Mouse (Mus musculus): ENCODE results near the gene Gm6096. TPM values are rescaled to one million over a fixed set of nuclear protein-coding genes. Genes with fewer than 3 reads are reported as not detected.

Gm6096 gene
- polyA plus RNA-seq, 1 experiment, result not detected

DNA sequence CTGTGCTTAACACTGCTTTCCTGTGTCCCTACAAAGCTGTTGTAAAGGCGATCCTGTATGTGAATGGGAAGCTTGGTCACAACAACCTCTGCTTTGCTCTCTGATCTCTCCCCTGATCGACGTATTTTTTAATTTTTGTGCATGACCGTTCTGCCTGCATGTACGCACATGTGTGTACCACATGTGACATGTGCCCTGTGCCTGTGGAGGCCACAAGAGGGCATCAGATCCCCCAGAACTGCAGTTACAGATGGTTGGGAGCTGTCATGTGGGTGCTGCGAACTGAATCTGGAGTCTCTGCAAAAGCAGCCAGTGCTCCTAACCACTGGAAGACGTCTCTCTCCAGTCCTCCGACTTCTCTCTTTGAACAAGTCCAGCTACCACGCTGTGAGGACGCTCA, 28.5 kb upstream of the Gm6096 start:
- Histone ChIP-seq H3K27ac (ENCODE audit: insufficient read depth, low read length) (no peak overlapping the region), H3K4me3 (ENCODE audit: insufficient read depth, low read length) (no peak overlapping the region), H3K4me1 (ENCODE audit: control insufficient read depth, insufficient read depth, low read length) (peaks cover 13% of the 10 kb centered on the region)
- TF ChIP-seq CTCF (IDR thresholded peaks at IDR 0.05; ENCODE audit: extremely low read depth, insufficient read depth, low read length) (no peak), POLR2A (IDR thresholded peaks at IDR 0.05; ENCODE audit: extremely low read depth, insufficient read depth, low read length) (no peak)

DNA sequence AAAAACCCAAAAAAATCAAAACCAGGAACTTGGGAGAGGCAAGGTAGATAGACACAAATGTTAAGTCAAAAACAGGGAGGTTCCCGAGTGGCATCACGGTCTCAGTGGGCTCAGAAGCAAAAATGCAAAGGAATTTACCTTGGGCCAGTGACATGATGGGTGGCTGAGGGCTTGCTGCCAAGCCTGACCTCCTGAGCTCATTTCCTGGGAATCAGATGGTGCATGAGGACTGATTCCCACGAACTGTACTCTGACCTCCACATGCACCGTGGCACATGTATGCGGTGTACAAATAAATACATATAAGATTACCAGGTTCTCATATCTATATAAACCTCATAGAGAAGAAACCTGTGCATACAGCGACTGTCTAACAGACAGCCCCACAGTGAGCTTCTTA, 26.5 kb upstream of the Gm6096 start:
- H3K27ac ChIP-seq (ENCODE audit: insufficient read depth, low read length), result no peak overlapping the region
- TF ChIP-seq POLR2A (IDR thresholded peaks at IDR 0.05; ENCODE audit: extremely low read depth, insufficient read depth, low read length) (no peak), CTCF (IDR thresholded peaks at IDR 0.05; ENCODE audit: extremely low read depth, insufficient read depth, low read length) (no peak)
- H3K4me1 ChIP-seq (ENCODE audit: control insufficient read depth, insufficient read depth, low read length), result peaks cover 17% of the 10 kb centered on the region
- no peak overlapping the region for H3K4me3 ChIP-seq (ENCODE audit: insufficient read depth, low read length)

DNA sequence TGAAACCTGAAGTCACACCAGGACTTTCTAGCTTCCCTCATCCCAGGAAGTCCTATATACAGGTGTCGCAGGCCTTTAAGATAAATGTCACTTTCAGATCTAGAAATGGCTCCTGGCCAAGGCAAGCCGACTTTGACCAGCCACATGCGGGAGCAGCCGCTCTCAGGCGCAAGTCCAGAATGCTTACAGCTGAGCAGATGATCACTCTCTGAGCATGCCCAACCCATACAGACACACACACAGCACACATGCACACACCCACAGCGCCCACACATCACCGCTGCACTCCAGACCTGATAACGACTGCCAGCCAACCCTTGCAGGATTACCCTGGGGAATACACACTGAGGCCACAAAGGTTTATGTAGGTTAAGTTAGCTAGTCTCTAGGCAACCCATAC, 24.8 kb upstream of the Gm6096 start:
- peak overlapping the region; percentile 12; the same call in 1 of the 2 replicates for H3K4me3 ChIP-seq (ENCODE audit: insufficient read depth, low read length)
- H3K4me1 ChIP-seq (ENCODE audit: control insufficient read depth, insufficient read depth, low read length), result peaks cover 17% of the 10 kb centered on the region
- TF ChIP-seq POLR2A (IDR thresholded peaks at IDR 0.05; ENCODE audit: extremely low read depth, insufficient read depth, low read length) (0 out of 2 replicates have a peak, but pooled peaks have one; percentile 33), CTCF (IDR thresholded peaks at IDR 0.05; ENCODE audit: extremely low read depth, insufficient read depth, low read length) (no peak)
- H3K27ac ChIP-seq (ENCODE audit: insufficient read depth, low read length), result no peak overlapping the region

GRCm38 (mm10) chr7:34226846-34227245, 24.0 kb upstream of the Gm6096 start:
- Histone ChIP-seq H3K4me3 (ENCODE audit: insufficient read depth, low read length) (peak overlapping the region; percentile 12; the same call in 1 of the 2 replicates), H3K4me1 (ENCODE audit: control insufficient read depth, insufficient read depth, low read length) (peaks cover 17% of the 10 kb centered on the region), H3K27ac (ENCODE audit: insufficient read depth, low read length) (no peak overlapping the region)
- no peak for TF ChIP-seq POLR2A (IDR thresholded peaks at IDR 0.05; ENCODE audit: extremely low read depth, insufficient read depth, low read length)
- peak; percentile 14; the same call in 1 of the 2 replicates for TF ChIP-seq CTCF (IDR thresholded peaks at IDR 0.05; ENCODE audit: extremely low read depth, insufficient read depth, low read length)

- Histone ChIP-seq H3K27ac (ENCODE audit: insufficient read depth, low read length) (no peak overlapping the region), H3K4me1 (ENCODE audit: control insufficient read depth, insufficient read depth, low read length) (peaks cover 18% of the 10 kb centered on the region), H3K4me3 (ENCODE audit: insufficient read depth, low read length) (peak overlapping the region; percentile 73)
- TF ChIP-seq CTCF (IDR thresholded peaks at IDR 0.05; ENCODE audit: extremely low read depth, insufficient read depth, low read length) (no peak), POLR2A (IDR thresholded peaks at IDR 0.05; ENCODE audit: extremely low read depth, insufficient read depth, low read length) (no peak)
These were observed 22.2 kb upstream of the Gm6096 start for GRCm38 (mm10) chr7:34228641-34229040.

DNA sequence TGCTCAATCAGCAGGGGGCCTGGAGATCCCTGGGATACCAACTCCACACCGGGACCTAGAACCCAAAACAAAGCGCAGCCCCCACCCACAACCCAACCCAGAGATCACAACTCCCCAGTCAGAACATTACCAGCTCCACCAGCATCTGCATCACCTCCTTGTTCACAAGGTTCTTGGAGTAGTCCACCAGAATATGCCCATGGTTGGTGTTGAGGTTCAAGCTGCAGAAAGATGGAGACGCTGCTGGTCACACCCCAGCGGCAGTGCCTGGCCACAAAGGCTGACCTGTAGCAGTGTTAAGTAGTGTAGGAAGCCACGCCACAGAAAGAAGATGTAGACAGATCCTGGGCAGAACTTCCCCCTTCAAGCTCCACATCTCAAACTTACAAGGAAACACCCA, 21.7 kb upstream of the Gm6096 start:
- Histone ChIP-seq H3K27ac (ENCODE audit: insufficient read depth, low read length) (0 out of 2 replicates have a peak overlapping the region, but pooled peaks have one; percentile 78), H3K4me3 (ENCODE audit: insufficient read depth, low read length) (peak overlapping the region; percentile 73), H3K4me1 (ENCODE audit: control insufficient read depth, insufficient read depth, low read length) (peaks cover 18% of the 10 kb centered on the region)
- TF ChIP-seq POLR2A (IDR thresholded peaks at IDR 0.05; ENCODE audit: extremely low read depth, insufficient read depth, low read length) (no peak), CTCF (IDR thresholded peaks at IDR 0.05; ENCODE audit: extremely low read depth, insufficient read depth, low read length) (no peak)

DNA sequence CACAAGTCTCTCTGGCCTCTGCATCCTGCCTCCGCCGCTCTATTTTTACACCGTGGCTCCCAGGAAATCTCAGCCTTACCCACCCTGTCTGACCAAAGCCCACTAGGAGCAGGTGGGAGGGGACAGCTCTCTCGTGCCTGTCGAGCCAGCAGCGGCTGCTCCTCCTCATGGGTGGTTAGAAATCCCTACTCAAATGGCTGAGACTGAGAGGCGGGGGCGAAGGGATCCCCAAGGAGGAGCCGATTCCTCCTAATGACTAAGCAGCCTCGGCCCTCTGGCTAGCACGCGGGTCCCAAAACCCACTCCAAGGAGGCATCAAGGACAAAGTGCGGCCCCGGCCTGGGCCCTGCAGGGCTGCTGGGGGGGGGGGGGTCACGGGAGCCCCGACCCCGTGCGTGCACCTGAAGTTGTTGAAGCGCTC, 21.1 kb upstream of the Gm6096 start:
- Histone ChIP-seq H3K4me3 (ENCODE audit: insufficient read depth, low read length) (peak overlapping the region; percentile 73), H3K4me1 (ENCODE audit: control insufficient read depth, insufficient read depth, low read length) (peaks cover 18% of the 10 kb centered on the region), H3K27ac (ENCODE audit: insufficient read depth, low read length) (peak overlapping the region; percentile 78)
- no peak for TF ChIP-seq POLR2A (IDR thresholded peaks at IDR 0.05; ENCODE audit: extremely low read depth, insufficient read depth, low read length)
- no peak for TF ChIP-seq CTCF (IDR thresholded peaks at IDR 0.05; ENCODE audit: extremely low read depth, insufficient read depth, low read length)

DNA sequence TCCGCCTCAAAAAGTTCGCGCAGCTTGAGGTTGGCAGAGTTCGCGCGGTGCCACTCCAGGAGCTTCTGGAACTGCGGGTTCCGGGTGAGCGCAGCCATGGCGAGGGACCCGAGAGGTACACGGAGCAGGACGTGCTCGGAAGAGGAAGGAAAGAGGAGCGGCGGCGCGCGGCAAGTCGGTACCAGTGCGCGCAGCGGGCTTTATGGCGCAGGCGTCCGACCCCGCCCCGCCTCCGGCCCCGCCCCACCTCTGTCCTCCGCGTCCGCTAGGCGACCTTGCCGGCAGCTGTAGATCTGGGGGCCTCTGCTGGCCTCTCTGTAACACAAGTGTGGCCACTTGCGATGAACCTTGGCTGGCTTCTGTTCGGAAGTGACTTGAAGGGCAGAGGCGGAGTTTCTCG, 20.7 kb upstream of the Gm6096 start, which contains the start of gene Gpi1:
Gene Gpi1 (minus strand): TSS at position 221 of the 400 bp plus-strand sequence.
- Histone ChIP-seq H3K27ac (ENCODE audit: insufficient read depth, low read length) (peak within 1 kb of the TSS; percentile 78), H3K4me3 (ENCODE audit: insufficient read depth, low read length) (peak within 1 kb of the TSS; percentile 73), H3K4me1 (ENCODE audit: control insufficient read depth, insufficient read depth, low read length) (peaks cover 18% of the 10 kb centered on the region)
- TF ChIP-seq POLR2A (IDR thresholded peaks at IDR 0.05; ENCODE audit: extremely low read depth, insufficient read depth, low read length), result peak; percentile 85
- TF ChIP-seq CTCF (IDR thresholded peaks at IDR 0.05; ENCODE audit: extremely low read depth, insufficient read depth, low read length), result no peak

DNA sequence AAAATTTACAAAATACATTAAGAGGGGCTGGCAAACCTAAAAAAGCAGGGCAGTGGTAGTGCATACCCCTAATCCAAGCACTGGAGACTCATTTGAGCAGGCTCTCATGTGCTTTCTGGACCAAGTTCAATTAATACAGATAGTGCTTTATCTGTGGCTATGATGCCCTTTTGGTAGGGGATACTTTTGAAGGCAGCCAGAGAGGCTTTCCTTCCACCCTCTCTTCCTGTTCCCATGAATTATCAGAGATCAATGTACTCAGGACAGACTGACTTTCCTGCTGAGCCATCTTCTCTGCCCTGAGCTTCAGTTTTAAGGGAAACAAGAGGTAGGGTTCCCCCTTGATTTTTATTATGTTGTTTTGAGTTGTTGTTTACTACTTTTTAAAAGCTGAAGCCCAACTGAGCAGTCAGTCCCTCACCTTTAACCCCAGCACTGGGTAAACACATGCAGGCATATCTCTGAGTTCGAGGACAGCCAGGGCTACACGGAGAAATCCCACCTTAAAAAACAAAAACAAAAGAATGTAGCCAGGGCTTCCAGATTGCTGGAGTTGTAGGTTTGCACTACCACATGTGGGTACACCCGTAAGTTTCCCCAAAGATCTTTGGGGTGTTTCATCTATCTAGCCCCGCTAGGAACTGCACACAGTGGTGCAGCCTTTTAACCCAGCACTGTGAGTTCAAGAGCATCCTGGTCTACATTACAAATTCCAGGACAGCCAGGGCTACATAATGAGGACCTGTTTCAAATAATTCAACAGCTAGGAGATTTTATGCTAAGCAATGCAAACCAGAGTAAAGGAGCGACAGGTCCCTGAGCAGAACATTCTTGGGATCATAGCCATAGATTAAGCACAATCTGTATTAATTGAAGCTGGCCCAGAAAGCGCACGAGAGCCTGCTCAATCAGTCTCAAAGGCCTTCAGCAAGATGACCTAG, 17.8 kb upstream of the Gm6096 start:
- peak overlapping the region; percentile 37 for H3K4me3 ChIP-seq (ENCODE audit: insufficient read depth, low read length)
- peaks cover 3% of the 10 kb centered on the region; the same call in 1 of the 2 replicates for H3K4me1 ChIP-seq (ENCODE audit: control insufficient read depth, insufficient read depth, low read length)
- peak overlapping the region; percentile 93 for H3K27ac ChIP-seq (ENCODE audit: insufficient read depth, low read length)
- no peak for TF ChIP-seq CTCF (IDR thresholded peaks at IDR 0.05; ENCODE audit: extremely low read depth, insufficient read depth, low read length)
- TF ChIP-seq POLR2A (IDR thresholded peaks at IDR 0.05; ENCODE audit: extremely low read depth, insufficient read depth, low read length), result no peak

Data from cortical plate, adult 2 months (tissue).